Mouse (Mus musculus) heart, embryonic 10.5 days (tissue): ENCODE data around the gene Drd3. TPM values are rescaled to one million over a fixed set of nuclear protein-coding genes. Genes with fewer than 3 reads are reported as not detected.

Experiments used
- DNase-seq: peaks from one replicate; pipeline ENCODE4 v3.0.0-alpha.2; 2017; ENCODE audit warnings: low spot score
- H3K27ac ChIP-seq: fragments of 300-500 bp; sonication (generic); 2 replicates; pipeline ENCODE4 v1.5.1; 2016; ENCODE audit warnings: mild to moderate bottlenecking
- H3K27me3 ChIP-seq: fragments of 300-500 bp; sonication (generic); 2 replicates; pipeline ENCODE4 v1.6.1; 2016; ENCODE audit warnings: mild to moderate bottlenecking; ENCODE audit not compliant: poor library complexity, insufficient read depth, severe bottlenecking
- H3K36me3 ChIP-seq: fragments of 300-500 bp; sonication (generic); 2 replicates; pipeline ENCODE4 v1.6.1; 2016; ENCODE audit warnings: mild to moderate bottlenecking, moderate library complexity
- H3K4me1 ChIP-seq: fragments of 300-500 bp; sonication (generic); 2 replicates; pipeline ENCODE4 v1.6.1; 2016; ENCODE audit warnings: mild to moderate bottlenecking
- H3K4me3 ChIP-seq: fragments of 300-500 bp; sonication (generic); 2 replicates; pipeline ENCODE4 v1.5.1; 2016; ENCODE audit warnings: mild to moderate bottlenecking, moderate library complexity
- H3K9me3 ChIP-seq: fragments of 300-500 bp; sonication (generic); 2 replicates; pipeline ENCODE4 v1.6.1; 2016; ENCODE audit warnings: mild to moderate bottlenecking, moderate library complexity
- WGBS: fragments of 180-500 bp; shearing (Covaris S2); methylation state at CpG from one replicate; pipeline ENCODE4 v1.1.7; 2016; 5-methylcytosine and 5-hydroxymethylcytosine counted together
- polyA plus RNA-seq: library from polyadenylated mRNA; unstranded; fragments of >200 nt; fragmentation: Nextera tagmentation; extraction: Ambion mirVana; gene quantifications from 2 replicates; pipeline ENCODE4 v1.2.1, GENCODE M21; 2016

The Drd3 gene
- polyA plus RNA-seq, 1 experiment from 2014 or later: not detected

GRCm38 (mm10) chr16:43740936-43741335, 12.9 kb upstream of the Drd3 start:
- Histone ChIP-seq H3K9me3 (no peaks in the 10 kb centered on the region), H3K4me1 (no peaks in the 10 kb centered on the region), H3K4me3 (no peak overlapping the region), H3K27ac (no peak overlapping the region), H3K27me3 (no peaks in the 10 kb centered on the region), H3K36me3 (no peaks in the 10 kb centered on the region)
- DNase-seq: no peak
- WGBS: 76% methylated on average over 2 of the region's 2 CpGs

- Histone ChIP-seq H3K9me3 (no peaks in the 10 kb centered on the region), H3K4me1 (no peaks in the 10 kb centered on the region), H3K27me3 (no peaks in the 10 kb centered on the region), H3K4me3 (no peak overlapping the region), H3K36me3 (no peaks in the 10 kb centered on the region), H3K27ac (no peak overlapping the region)
- 75% methylated on average over 2 of the region's 2 CpGs for WGBS
- DNase-seq: no peak
Measured at GRCm38 (mm10) chr16:43748424-43748823, 5.4 kb upstream of the Drd3 start.

GRCm38 (mm10) chr16:43752900-43753299, 926 bp upstream of the Drd3 start:
- 80% methylated on average over 8 of the region's 8 CpGs for WGBS
- peaks cover 6% of the 10 kb centered on the region for H3K4me1 ChIP-seq
- no peaks in the 10 kb centered on the region for H3K36me3 ChIP-seq
- no peak for DNase-seq
- no peak overlapping the region for H3K4me3 ChIP-seq
- no peak overlapping the region for H3K27ac ChIP-seq
- H3K9me3 ChIP-seq: no peaks in the 10 kb centered on the region
- H3K27me3 ChIP-seq: no peaks in the 10 kb centered on the region

GRCm38 (mm10) chr16:43772358-43772757, 18.5 kb downstream of the Drd3 start:
- no peaks in the 10 kb centered on the region for H3K27me3 ChIP-seq
- H3K27ac ChIP-seq: peak overlapping the region; percentile 83
- peaks cover 19% of the 10 kb centered on the region; the same call in 1 of the 2 replicates for H3K4me1 ChIP-seq
- H3K4me3 ChIP-seq: no peak overlapping the region
- DNase-seq: peak; percentile 87
- WGBS: 15% methylated on average over 3 of the region's 3 CpGs
- no peaks in the 10 kb centered on the region for H3K36me3 ChIP-seq
- no peaks in the 10 kb centered on the region for H3K9me3 ChIP-seq

GRCm38 (mm10) chr16:43772766-43773165, 18.9 kb downstream of the Drd3 start:
- Histone ChIP-seq H3K27ac (peak overlapping the region; percentile 83), H3K36me3 (no peaks in the 10 kb centered on the region), H3K9me3 (no peaks in the 10 kb centered on the region), H3K27me3 (no peaks in the 10 kb centered on the region), H3K4me3 (no peak overlapping the region), H3K4me1 (peaks cover 19% of the 10 kb centered on the region; the same call in 1 of the 2 replicates)
- peak; percentile 51 for DNase-seq
- WGBS: 88% methylated on average over 1 of the region's 1 CpGs

GRCm38 (mm10) chr16:43773506-43773905, 19.7 kb downstream of the Drd3 start:
- Histone ChIP-seq H3K9me3 (no peaks in the 10 kb centered on the region), H3K27ac (peak overlapping the region; percentile 83), H3K4me1 (peaks cover 19% of the 10 kb centered on the region; the same call in 1 of the 2 replicates), H3K4me3 (no peak overlapping the region), H3K36me3 (no peaks in the 10 kb centered on the region), H3K27me3 (no peaks in the 10 kb centered on the region)
- peak; percentile 2 for DNase-seq
- 75% methylated on average over 4 of the region's 4 CpGs for whole genome bisulfite sequencing

GRCm38 (mm10) chr16:43776886-43777285, 23.1 kb downstream of the Drd3 start:
- DNase-seq: peak; percentile 4
- Histone ChIP-seq H3K27me3 (no peaks in the 10 kb centered on the region), H3K9me3 (no peaks in the 10 kb centered on the region), H3K27ac (no peak overlapping the region), H3K4me3 (no peak overlapping the region), H3K4me1 (peaks cover 16% of the 10 kb centered on the region; the same call in 1 of the 2 replicates), H3K36me3 (no peaks in the 10 kb centered on the region)
- WGBS: 87% methylated on average over 3 of the region's 3 CpGs

GRCm38 (mm10) chr16:43799541-43799940, 45.7 kb downstream of the Drd3 start:
- Histone ChIP-seq H3K9me3 (0 out of 2 replicates have a peak, but pooled peaks cover 3% of the 10 kb centered on the region), H3K4me3 (no peak overlapping the region), H3K27ac (no peak overlapping the region), H3K36me3 (0 out of 2 replicates have a peak, but pooled peaks cover 4% of the 10 kb centered on the region), H3K27me3 (no peaks in the 10 kb centered on the region), H3K4me1 (peaks cover 31% of the 10 kb centered on the region)
- DNase-seq: no peak
- WGBS: 59% methylated on average over 4 of the region's 4 CpGs

GRCm38 (mm10) chr16:43800119-43800721, 46.4 kb downstream of the Drd3 start:
- Histone ChIP-seq H3K36me3 (0 out of 2 replicates have a peak, but pooled peaks cover 4% of the 10 kb centered on the region), H3K4me1 (peaks cover 31% of the 10 kb centered on the region), H3K27ac (peak overlapping the region; percentile 86; the same call in 1 of the 2 replicates), H3K4me3 (no peak overlapping the region), H3K27me3 (no peaks in the 10 kb centered on the region), H3K9me3 (0 out of 2 replicates have a peak, but pooled peaks cover 3% of the 10 kb centered on the region)
- 13% methylated on average over 13 of the region's 13 CpGs for WGBS
- DNase-seq: no peak

GRCm38 (mm10) chr16:43801137-43801536, 47.3 kb downstream of the Drd3 start:
- H3K27me3 ChIP-seq: no peaks in the 10 kb centered on the region
- 0 out of 2 replicates have a peak, but pooled peaks cover 3% of the 10 kb centered on the region for H3K9me3 ChIP-seq
- no peak for DNase-seq
- 0 out of 2 replicates have a peak, but pooled peaks cover 4% of the 10 kb centered on the region for H3K36me3 ChIP-seq
- WGBS: 42% methylated on average over 3 of the region's 3 CpGs
- peak overlapping the region; percentile 86 for H3K27ac ChIP-seq
- no peak overlapping the region for H3K4me3 ChIP-seq
- peaks cover 31% of the 10 kb centered on the region for H3K4me1 ChIP-seq

- Histone ChIP-seq H3K27ac (peak overlapping the region; percentile 86), H3K9me3 (0 out of 2 replicates have a peak, but pooled peaks cover 2% of the 10 kb centered on the region), H3K4me1 (peaks cover 31% of the 10 kb centered on the region), H3K27me3 (no peaks in the 10 kb centered on the region), H3K4me3 (peak overlapping the region; percentile 55), H3K36me3 (no peaks in the 10 kb centered on the region)
- WGBS: 2% methylated on average over 18 of the region's 18 CpGs
- peak; percentile 84 for DNase-seq
Measured at GRCm38 (mm10) chr16:43801791-43802307, 48.0 kb downstream of the Drd3 start.

- Histone ChIP-seq H3K9me3 (no peaks in the 10 kb centered on the region), H3K36me3 (no peaks in the 10 kb centered on the region), H3K27me3 (no peaks in the 10 kb centered on the region), H3K4me1 (peaks cover 31% of the 10 kb centered on the region), H3K27ac (no peak overlapping the region), H3K4me3 (no peak overlapping the region)
- WGBS: 41% methylated on average over 5 of the region's 5 CpGs
- DNase-seq: no peak
Measured at GRCm38 (mm10) chr16:43802466-43802865, 48.6 kb downstream of the Drd3 start.

- WGBS: 86% methylated on average over 6 of the region's 6 CpGs
- Histone ChIP-seq H3K36me3 (no peaks in the 10 kb centered on the region), H3K4me3 (no peak overlapping the region), H3K27me3 (no peaks in the 10 kb centered on the region), H3K4me1 (peaks cover 31% of the 10 kb centered on the region), H3K27ac (no peak overlapping the region), H3K9me3 (no peaks in the 10 kb centered on the region)
- DNase-seq: no peak
Measured at GRCm38 (mm10) chr16:43804364-43804763, 50.5 kb downstream of the Drd3 start.
